Mouse (Mus musculus) liver, adult 2 months (tissue): ENCODE measurements around the gene Pip5k1a. TPM values are rescaled to one million over a fixed set of nuclear protein-coding genes. Genes with fewer than 3 reads are reported as not detected.
"Not testable (repeated sequence)": the region's sequence is repeated elsewhere in the genome, so short reads cannot be mapped to it uniquely, and the experiment has no call there.

Experiments
- DNase-seq: peaks from one replicate; pipeline ENCODE4 v3.0.0-alpha.2; 2011; ENCODE audit warnings: low read depth, low spot score; ENCODE audit errors: extremely low read depth
- H3K27ac ChIP-seq: fragments of 200-500 bp; replicated peaks from 2 replicates; pipeline ENCODE4 v1.5.1; 2012; ENCODE audit warnings: low read depth, mild to moderate bottlenecking, control low read depth, inconsistent platforms, low read length; ENCODE audit not compliant: insufficient read depth
- H3K27me3 ChIP-seq: fragments of 200-500 bp; 2 replicates; pipeline ENCODE4 v1.6.1; 2012; ENCODE audit warnings: mild to moderate bottlenecking, moderate library complexity, low read length, inconsistent platforms; ENCODE audit not compliant: control insufficient read depth, insufficient read depth
- H3K36me3 ChIP-seq: fragments of 200-500 bp; 2 replicates; pipeline ENCODE4 v1.6.1; 2012; ENCODE audit warnings: low read length, inconsistent platforms; ENCODE audit not compliant: control insufficient read depth, insufficient read depth
- H3K4me1 ChIP-seq: fragments of 200-500 bp; 2 replicates; pipeline ENCODE4 v1.6.1; 2011; ENCODE audit warnings: low read length; ENCODE audit not compliant: control insufficient read depth, insufficient read depth
- H3K4me3 ChIP-seq: fragments of 200-500 bp; 2 replicates; pipeline ENCODE4 v1.5.1; 2011; ENCODE audit warnings: low read depth, mild to moderate bottlenecking, control low read depth, low read length, moderate library complexity; ENCODE audit not compliant: insufficient read depth
- H3K79me2 ChIP-seq: fragments of 200-500 bp; 2 replicates; pipeline ENCODE4 v1.6.1; 2012; ENCODE audit warnings: inconsistent platforms, mild to moderate bottlenecking, low read length, moderate library complexity; ENCODE audit not compliant: control insufficient read depth, insufficient read depth
- H3K9ac ChIP-seq: fragments of 200-500 bp; 2 replicates; pipeline ENCODE4 v1.6.1; 2012; ENCODE audit warnings: low read depth, mild to moderate bottlenecking, control low read depth, inconsistent platforms, low read length
- CTCF ChIP-seq: fragments of 200-500 bp; IDR thresholded peaks from 2 replicates; pipeline ENCODE4 v1.5.1; 2011; ENCODE audit warnings: low read depth, low read length, control low read depth
- POLR2A ChIP-seq: fragments of 200-500 bp; IDR thresholded peaks from 2 replicates; pipeline ENCODE4 v1.6.1; 2011; ENCODE audit warnings: low read length, control low read depth; ENCODE audit not compliant: insufficient read depth; ENCODE audit errors: extremely low read depth
- WGBS: fragments of 180-500 bp; shearing (Covaris S2); methylation state at CpG from one replicate; pipeline ENCODE4 v1.1.7; 2018; 5-methylcytosine and 5-hydroxymethylcytosine counted together
- polyA plus RNA-seq: library from polyadenylated mRNA; depleted of rRNA; stranded (reverse); fragments of >200 nt; gene quantifications from 2 replicates; pipeline ENCODE4 v1.2.3, GENCODE M21; 2012
- total RNA-seq: library from RNA; depleted of rRNA; stranded (reverse); fragments of >200 nt; gene quantifications from 2 replicates; pipeline ENCODE4 v1.2.3, GENCODE M21; 2014

The Pip5k1a gene
- total and polyA plus RNA-seq, 2 experiments, result 4.5 to 6.7 TPM

DNA sequence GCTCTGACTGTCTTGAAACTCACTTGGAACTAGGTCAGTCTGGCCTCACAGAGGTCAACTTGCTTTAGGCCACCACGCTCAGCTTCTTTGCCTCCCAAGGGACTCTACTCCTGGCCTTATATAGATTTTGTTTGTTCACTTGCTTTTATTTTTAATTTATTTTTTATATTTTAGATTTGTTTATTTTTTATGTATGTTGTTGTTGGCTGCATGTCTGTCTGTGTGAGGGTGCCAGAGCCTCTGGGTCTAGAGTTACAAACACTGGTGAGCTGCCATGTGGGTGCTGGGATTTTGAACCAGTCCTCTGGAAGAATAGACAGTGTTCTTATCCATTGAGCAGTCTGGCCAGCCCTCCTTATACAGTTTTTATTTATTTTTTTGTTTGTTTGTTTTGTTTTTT is 6.0 kb upstream of the Pip5k1a start:
- H3K4me3 ChIP-seq, result no peak overlapping the region
- no peak overlapping the region for H3K9ac ChIP-seq
- no peak overlapping the region for H3K27ac ChIP-seq
- H3K27me3 ChIP-seq, result no peaks in the 10 kb centered on the region
- peaks cover 7% of the 10 kb centered on the region; the same call in 1 of the 2 replicates for H3K36me3 ChIP-seq
- H3K79me2 ChIP-seq, result no peaks in the 10 kb centered on the region; the same call in 1 of the 2 replicates
- H3K4me1 ChIP-seq, result no peaks in the 10 kb centered on the region
- WGBS, result 97% methylated on average over 1 of the region's 1 CpGs
- no peak for DNase-seq
- TF ChIP-seq POLR2A (no peak), CTCF (no peak)

DNA sequence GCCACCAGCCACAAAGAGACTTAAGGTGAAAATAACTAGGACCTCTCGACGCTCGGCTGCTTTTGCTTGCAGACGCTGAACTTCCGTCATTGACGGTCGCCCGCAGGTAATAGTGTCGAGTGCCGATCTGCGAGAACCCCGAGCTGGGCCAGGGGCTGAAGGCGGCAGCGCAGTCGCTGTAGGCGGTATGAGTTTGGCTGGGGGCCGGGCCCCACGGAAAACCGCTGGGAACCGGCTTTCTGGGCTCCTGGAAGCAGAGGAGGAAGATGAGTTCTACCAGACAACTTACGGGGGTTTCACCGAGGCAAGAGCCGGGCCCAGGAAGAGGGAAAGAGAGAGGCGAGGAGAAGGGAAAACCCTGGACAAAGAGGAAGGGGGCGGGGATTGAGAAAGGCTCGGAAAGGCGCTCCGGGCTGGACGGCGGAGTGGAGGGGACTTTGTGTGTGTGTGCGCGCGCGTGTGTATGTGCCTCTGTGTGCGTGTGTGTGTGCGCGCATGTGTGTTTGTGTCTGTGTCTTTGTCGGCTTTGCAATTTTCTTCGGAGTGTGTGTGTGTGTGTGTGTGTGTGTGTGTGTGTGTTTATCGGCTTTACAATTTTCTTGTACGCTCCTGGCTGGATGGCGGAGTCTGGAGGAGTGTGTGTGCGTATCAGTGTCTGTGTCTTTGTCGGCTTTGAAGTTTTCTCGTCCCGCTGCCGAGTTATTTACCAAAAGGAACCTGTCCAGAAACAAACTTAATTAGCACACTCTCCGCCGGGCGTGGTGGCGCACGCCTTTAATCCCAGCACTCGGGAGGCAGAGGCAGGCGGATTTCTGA is 4.4 kb upstream of the Pip5k1a start, which contains the start of gene Vps72:
Gene Vps72, plus strand, starts transcription at position 112 of the 816 bp plus-strand sequence.
- H3K9ac ChIP-seq, result peak within 1 kb of the TSS; percentile 81
- no peak for TF ChIP-seq CTCF
- peak; percentile 64; the same call in 1 of the 2 replicates for TF ChIP-seq POLR2A
- peak within 1 kb of the TSS; percentile 88 for H3K27ac ChIP-seq
- H3K4me3 ChIP-seq, result peak within 1 kb of the TSS; percentile 83
- 1% methylated on average over 54 of the region's 54 CpGs for WGBS
- peaks cover 5% of the 10 kb centered on the region; the same call in 1 of the 2 replicates for H3K36me3 ChIP-seq
- DNase-seq, result peak; percentile 92
- H3K4me1 ChIP-seq, result no peaks in the 10 kb centered on the region
- peaks cover 5% of the 10 kb centered on the region; the same call in 1 of the 2 replicates for H3K79me2 ChIP-seq
- no peaks in the 10 kb centered on the region for H3K27me3 ChIP-seq

DNA sequence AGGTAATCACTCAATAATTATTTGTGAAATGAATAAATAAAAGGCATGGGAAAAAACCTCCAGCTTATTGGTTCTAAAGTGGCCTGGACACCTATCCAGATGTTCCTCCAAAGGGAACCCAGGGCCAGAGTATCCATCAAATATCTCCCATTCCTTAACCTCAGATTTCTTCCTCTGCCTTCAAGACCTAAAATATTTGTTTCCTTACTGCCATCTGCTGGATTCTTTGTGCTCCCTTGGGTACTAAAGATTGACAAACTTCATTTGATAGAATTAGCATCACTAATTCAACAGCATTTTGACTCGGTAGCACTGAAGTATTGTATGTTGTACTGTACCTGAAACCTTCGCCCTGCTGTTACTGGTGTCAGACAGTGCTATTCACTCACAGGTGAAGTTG is 1.2 kb upstream of the Pip5k1a start:
- 64% methylated on average over 2 of the region's 2 CpGs for WGBS
- DNase-seq, result peak; percentile 34
- no peak for TF ChIP-seq POLR2A
- H3K4me3 ChIP-seq, result no peak overlapping the region
- no peak overlapping the region for H3K27ac ChIP-seq
- H3K9ac ChIP-seq, result no peak overlapping the region
- H3K4me1 ChIP-seq, result peaks cover 6% of the 10 kb centered on the region; the same call in 1 of the 2 replicates
- no peaks in the 10 kb centered on the region for H3K27me3 ChIP-seq
- peaks cover 2% of the 10 kb centered on the region; the same call in 1 of the 2 replicates for H3K36me3 ChIP-seq
- H3K79me2 ChIP-seq, result peaks cover 16% of the 10 kb centered on the region; the same call in 1 of the 2 replicates

- not testable (repeated sequence) for H3K27ac ChIP-seq
These were observed 578 bp upstream of the Pip5k1a start for GRCm38 (mm10) chr3:95107308-95107707.

GRCm38 (mm10) chr3:95105586-95106337 is 968 bp downstream of the Pip5k1a start:
- Histone ChIP-seq H3K9ac (peak overlapping the region; percentile 66), H3K4me1 (peaks cover 7% of the 10 kb centered on the region; the same call in 1 of the 2 replicates), H3K4me3 (peak overlapping the region; percentile 72), H3K27me3 (no peaks in the 10 kb centered on the region), H3K36me3 (peaks cover 4% of the 10 kb centered on the region; the same call in 1 of the 2 replicates), H3K79me2 (peaks cover 23% of the 10 kb centered on the region; the same call in 1 of the 2 replicates), H3K27ac (peak overlapping the region; percentile 32)
- DNase-seq, result no peak
- TF ChIP-seq CTCF, result no peak
- no peak for TF ChIP-seq POLR2A
- WGBS, result under 1% methylated on average over 16 of the region's 16 CpGs

More at GRCm38 (mm10) chr3:95107308-95107707, 578 bp upstream of the Pip5k1a start:
- H3K79me2 ChIP-seq, result peaks cover 16% of the 10 kb centered on the region; the same call in 1 of the 2 replicates
- not testable (repeated sequence) for DNase-seq, H3K4me3 ChIP-seq, H3K4me1 ChIP-seq, H3K9ac ChIP-seq, H3K36me3 ChIP-seq, H3K27me3 ChIP-seq
